Mouse (Mus musculus) ES-Bruce4 (cell line): ENCODE results near the gene Sec14l2. TPM values are rescaled to one million over a fixed set of nuclear protein-coding genes. Genes with fewer than 3 reads are reported as not detected.

Experiments
- H3K27ac ChIP-seq: 2 replicates; pipeline ENCODE4 v1.5.1; 2012; ENCODE audit warnings: low read length, inconsistent platforms; ENCODE audit not compliant: insufficient read depth
- H3K27me3 ChIP-seq: 2 replicates; pipeline ENCODE4 v1.6.1; 2012; ENCODE audit warnings: mild to moderate bottlenecking, low read length, inconsistent platforms; ENCODE audit not compliant: control insufficient read depth, poor library complexity, insufficient read depth, severe bottlenecking
- H3K36me3 ChIP-seq: 2 replicates; pipeline ENCODE4 v1.6.1; 2012; ENCODE audit warnings: inconsistent platforms, mild to moderate bottlenecking, low read length, moderate library complexity; ENCODE audit not compliant: control insufficient read depth, poor library complexity, insufficient read depth, severe bottlenecking
- H3K4me1 ChIP-seq: one replicate; pipeline ENCODE4 v1.8.1; 2011; ENCODE audit warnings: low read length; ENCODE audit not compliant: control insufficient read depth, insufficient read depth
- H3K4me3 ChIP-seq: 2 replicates; pipeline ENCODE4 v1.5.1; 2011; ENCODE audit warnings: low read depth, mild to moderate bottlenecking, low read length
- H3K9ac ChIP-seq: 2 replicates; pipeline ENCODE4 v1.6.1; 2012; ENCODE audit warnings: low read depth, mild to moderate bottlenecking, inconsistent platforms; ENCODE audit not compliant: poor library complexity, severe bottlenecking
- H3K9me3 ChIP-seq: replicated peaks from 2 replicates; pipeline ENCODE4 v1.6.1; 2012; ENCODE audit warnings: mild to moderate bottlenecking, low read length, inconsistent platforms; ENCODE audit not compliant: control insufficient read depth, poor library complexity, insufficient read depth, severe bottlenecking
- CTCF ChIP-seq: IDR thresholded peaks from one replicate; pipeline ENCODE4 v1.8.1; 2011; ENCODE audit warnings: low read depth, low read length
- EP300 ChIP-seq: IDR thresholded peaks from 2 replicates; pipeline ENCODE4 v1.6.1; 2011; ENCODE audit warnings: low read depth, low read length; ENCODE audit not compliant: insufficient read depth
- POLR2A ChIP-seq: IDR thresholded peaks from one replicate; pipeline ENCODE4 v1.8.1; 2011; ENCODE audit warnings: low read length; ENCODE audit not compliant: insufficient read depth
- polyA plus RNA-seq: library from polyadenylated mRNA; stranded (reverse); fragments of >200 nt; gene quantifications from 2 replicates; pipeline ENCODE4 v1.2.4, GENCODE M21; 2011; ENCODE audit warnings: low read depth; ENCODE audit not compliant: missing spikeins, insufficient read depth, insufficient read length

Sec14l2 gene
- polyA plus RNA-seq, 1 experiment: 5.4 TPM

- TF ChIP-seq EP300: no peak
- TF ChIP-seq CTCF: peak; percentile 56
- no peak for TF ChIP-seq POLR2A
- Histone ChIP-seq H3K9ac (no peak overlapping the region), H3K27me3 (no peaks in the 10 kb centered on the region), H3K9me3 (no peaks in the 10 kb centered on the region), H3K4me3 (no peak overlapping the region), H3K27ac (no peak overlapping the region), H3K4me1 (no peaks in the 10 kb centered on the region), H3K36me3 (no peaks in the 10 kb centered on the region)
These were observed 39.7 kb downstream of the Sec14l2 start for GRCm38 (mm10) chr11:4083316-4084078.

GRCm38 (mm10) chr11:4080219-4080618 lies 43.0 kb downstream of the Sec14l2 start:
- Histone ChIP-seq H3K4me3 (no peak overlapping the region), H3K4me1 (no peaks in the 10 kb centered on the region), H3K36me3 (no peaks in the 10 kb centered on the region), H3K27me3 (no peaks in the 10 kb centered on the region), H3K9ac (no peak overlapping the region), H3K9me3 (no peaks in the 10 kb centered on the region), H3K27ac (no peak overlapping the region)
- TF ChIP-seq CTCF: peak; percentile 76
- no peak for TF ChIP-seq POLR2A

GRCm38 (mm10) chr11:4078267-4078933 lies 44.8 kb downstream of the Sec14l2 start:
- H3K9ac ChIP-seq: no peak overlapping the region
- no peaks in the 10 kb centered on the region for H3K36me3 ChIP-seq
- no peaks in the 10 kb centered on the region for H3K27me3 ChIP-seq
- no peaks in the 10 kb centered on the region for H3K4me1 ChIP-seq
- no peak overlapping the region for H3K4me3 ChIP-seq
- no peak overlapping the region for H3K27ac ChIP-seq
- H3K9me3 ChIP-seq: no peaks in the 10 kb centered on the region
- no peak for TF ChIP-seq EP300
- no peak for TF ChIP-seq POLR2A
- no peak for TF ChIP-seq CTCF

- no peak overlapping the region for H3K4me3 ChIP-seq
- H3K27me3 ChIP-seq: no peaks in the 10 kb centered on the region
- no peak overlapping the region for H3K27ac ChIP-seq
- no peak for TF ChIP-seq CTCF
- no peak for TF ChIP-seq POLR2A
- TF ChIP-seq EP300: no peak
- H3K9me3 ChIP-seq: no peaks in the 10 kb centered on the region
- no peaks in the 10 kb centered on the region for H3K36me3 ChIP-seq
- no peak overlapping the region for H3K9ac ChIP-seq
- no peaks in the 10 kb centered on the region for H3K4me1 ChIP-seq
These were observed 46.6 kb downstream of the Sec14l2 start for GRCm38 (mm10) chr11:4076633-4077032.

GRCm38 (mm10) chr11:4069664-4070063 lies 53.6 kb downstream of the Sec14l2 start:
- no peak overlapping the region for H3K9ac ChIP-seq
- H3K36me3 ChIP-seq: no peaks in the 10 kb centered on the region
- H3K27ac ChIP-seq: no peak overlapping the region
- H3K4me1 ChIP-seq: no peaks in the 10 kb centered on the region
- H3K4me3 ChIP-seq: no peak overlapping the region
- no peaks in the 10 kb centered on the region for H3K27me3 ChIP-seq
- TF ChIP-seq EP300: no peak
- TF ChIP-seq POLR2A: no peak
- TF ChIP-seq CTCF: no peak
- no peaks in the 10 kb centered on the region for H3K9me3 ChIP-seq

GRCm38 (mm10) chr11:4064627-4065122 lies 58.5 kb downstream of the Sec14l2 start, which contains the start of gene Sec14l3:
Gene Sec14l3, plus strand, starts transcription at chr11:4064841.
- H3K36me3 ChIP-seq: no peaks in the 10 kb centered on the region
- H3K27ac ChIP-seq: no peak within 1 kb of the TSS
- H3K9ac ChIP-seq: no peak within 1 kb of the TSS
- no peaks in the 10 kb centered on the region for H3K27me3 ChIP-seq
- no peaks in the 10 kb centered on the region for H3K4me1 ChIP-seq
- no peaks in the 10 kb centered on the region for H3K9me3 ChIP-seq
- no peak within 1 kb of the TSS for H3K4me3 ChIP-seq
- TF ChIP-seq CTCF: no peak
- no peak for TF ChIP-seq EP300
- TF ChIP-seq POLR2A: no peak
